ENCODE assay signal across 9 mouse cellular contexts in genomic region chr7:88129536-88130487, GRCm38 (mm10).
DNase-seq lines count a peak whose midpoint lies in the region; ATAC-seq and TF ChIP-seq lines count a peak whose summit lies in the region.
"Had no signal": no experiment of that assay in that cellular context is flagged by ENCODE, and none has a peak within 500 bp of the region (broad histone marks: within the 10 kb centered on the region; RNA-seq: fewer than 3 reads in every experiment).

No protein-coding gene starts in this region.

- H3K4me1 ChIP-seq in kidney, embryonic 14.5 days (ENCODE audit: control insufficient read depth, insufficient read depth, low read length): no peaks in the 10 kb centered on the region
- 0 out of 2 replicates have a peak, but pooled peaks cover 6% of the 10 kb centered on the region for H3K4me1 ChIP-seq in forebrain, postnatal 0 days (ENCODE audit: insufficient read depth)
- H3K4me1 ChIP-seq in midbrain, embryonic 13.5 days (replicated peaks): peaks cover 13% of the 10 kb centered on the region
- peaks cover 2% of the 10 kb centered on the region; the same call in 1 of the 2 replicates for H3K4me1 ChIP-seq in stomach, postnatal 0 days (replicated peaks; ENCODE audit: control insufficient read depth, insufficient read depth)

- H3K4me3 ChIP-seq in kidney, embryonic 14.5 days (ENCODE audit: low read length): peak overlapping the region; percentile 35
- H3K4me3 ChIP-seq in forebrain, postnatal 0 days (ENCODE audit: low read depth, low read length): peak overlapping the region; percentile 34
- H3K4me3 ChIP-seq in midbrain, embryonic 13.5 days (replicated peaks): peak overlapping the region; percentile 47
- H3K4me3 ChIP-seq in stomach, postnatal 0 days (ENCODE audit: low read depth, low read length): peak overlapping the region; percentile 25
- H3K4me3 ChIP-seq: myocyte had no signal

- no peak for DNase-seq in kidney, adult 8-10 months
- DNase-seq in brain, embryonic 18.5 days (ENCODE audit: low read depth, low spot score): peak; percentile 8
- peak; percentile 70 for DNase-seq in forebrain, postnatal 0 days
- peak; percentile 47 to 50 for DNase-seq in left cerebral cortex, postnatal 36 days (ENCODE audit: low spot score in 2 of 2)
- DNase-seq in stomach, postnatal 0 days (ENCODE audit: low spot score): peak; percentile 14
- no peak for DNase-seq in gastrocnemius, postnatal 25 days

- peaks cover 14% of the 10 kb centered on the region for H3K27me3 ChIP-seq in kidney, embryonic 14.5 days (ENCODE audit: control insufficient read depth, insufficient read depth, low read length)
- H3K27me3 ChIP-seq in forebrain, postnatal 0 days (ENCODE audit: insufficient read depth, low read length): no peaks in the 10 kb centered on the region
- H3K27me3 ChIP-seq in midbrain, embryonic 13.5 days: 0 out of 2 replicates have a peak, but pooled peaks cover 6% of the 10 kb centered on the region
- no peaks in the 10 kb centered on the region; the same call in 1 of the 2 replicates for H3K27me3 ChIP-seq in stomach, postnatal 0 days (ENCODE audit: control insufficient read depth, insufficient read depth, low read length)

- no peaks in the 10 kb centered on the region for H3K9me3 ChIP-seq in kidney, embryonic 14.5 days (ENCODE audit: control insufficient read depth, low read length)
- no peaks in the 10 kb centered on the region for H3K9me3 ChIP-seq in forebrain, postnatal 0 days (ENCODE audit: low read length)
- H3K9me3 ChIP-seq in midbrain, embryonic 13.5 days: no peaks in the 10 kb centered on the region
- no peaks in the 10 kb centered on the region for H3K9me3 ChIP-seq in stomach, postnatal 0 days (ENCODE audit: control insufficient read depth, low read length)

- H3K4me2 ChIP-seq in kidney, embryonic 14.5 days (replicated peaks; ENCODE audit: low read depth, low read length): peak overlapping the region; percentile 67
- H3K4me2 ChIP-seq in forebrain, postnatal 0 days (ENCODE audit: low read depth): peak overlapping the region; percentile 59
- peak overlapping the region; percentile 71 for H3K4me2 ChIP-seq in midbrain, embryonic 13.5 days (replicated peaks)
- H3K4me2 ChIP-seq in stomach, postnatal 0 days (replicated peaks; ENCODE audit: low read depth): peak overlapping the region; percentile 59

- no peak for TF ChIP-seq EP300 in stomach, postnatal 0 days (optimal IDR thresholded peaks at IDR 0.05)

- WGBS in kidney, embryonic 14.5 days: 12% methylated on average over 41 of the region's 41 CpGs
- 11% methylated on average over 41 of the region's 41 CpGs for WGBS in forebrain, postnatal 0 days
- WGBS in midbrain, embryonic 13.5 days: 8% methylated on average over 38 of the region's 41 CpGs
- 11% methylated on average over 41 of the region's 41 CpGs for WGBS in stomach, postnatal 0 days

- ATAC-seq in kidney, embryonic 14.5 days (ENCODE audit: low FRiP score, low TSS enrichment): peak; percentile 93
- ATAC-seq in forebrain, postnatal 0 days: peak; percentile 92
- peak; percentile 94 for ATAC-seq in midbrain, embryonic 13.5 days
- peak; percentile 35; the same call in 1 of the 2 replicates for ATAC-seq in stomach, postnatal 0 days (ENCODE audit: low FRiP score, low TSS enrichment)

- no peak for TF ChIP-seq CTCF in forebrain, postnatal 0 days (IDR thresholded peaks at IDR 0.05; ENCODE audit: low read depth)
- TF ChIP-seq CTCF in stomach, postnatal 0 days (IDR thresholded peaks at IDR 0.05; ENCODE audit: low read depth): no peak

- intact Hi-C loops in left cerebral cortex, postnatal 36 days (cut with DNase I): no loop called here

- H3K27ac ChIP-seq in kidney, embryonic 14.5 days (ENCODE audit: low read depth, low read length): no peak overlapping the region
- peak overlapping the region; percentile 29; the same call in 1 of the 2 replicates for H3K27ac ChIP-seq in forebrain, postnatal 0 days (ENCODE audit: low read depth, low read length)
- peak overlapping the region; percentile 25; the same call in 1 of the 2 replicates for H3K27ac ChIP-seq in midbrain, embryonic 13.5 days
- no peak overlapping the region for H3K27ac ChIP-seq in stomach, postnatal 0 days (replicated peaks)

- H3K36me3 ChIP-seq in kidney, embryonic 14.5 days (ENCODE audit: control insufficient read depth, insufficient read depth, low read length): no peaks in the 10 kb centered on the region
- H3K36me3 ChIP-seq in forebrain, postnatal 0 days (ENCODE audit: insufficient read depth): no peaks in the 10 kb centered on the region
- H3K36me3 ChIP-seq in midbrain, embryonic 13.5 days: no peaks in the 10 kb centered on the region
- H3K36me3 ChIP-seq in stomach, postnatal 0 days (ENCODE audit: control insufficient read depth, insufficient read depth, low read length): no peaks in the 10 kb centered on the region

- peak overlapping the region; percentile 28; the same call in 1 of the 2 replicates for H3K9ac ChIP-seq in kidney, embryonic 14.5 days (ENCODE audit: low read depth, low read length)
- peak overlapping the region; percentile 48 for H3K9ac ChIP-seq in forebrain, postnatal 0 days
- H3K9ac ChIP-seq in midbrain, embryonic 13.5 days (replicated peaks): peak overlapping the region; percentile 63
- peak overlapping the region; percentile 27; the same call in 1 of the 2 replicates for H3K9ac ChIP-seq in stomach, postnatal 0 days (ENCODE audit: low read length)

Comparison
In these comparisons a context has a peak if more than half of its experiments do, and no peak if none do; other contexts are left out.
1. ATAC-seq: peak in every context shown above with its lines; median percentile 94 in midbrain, embryonic 13.5 days; 93 in kidney, embryonic 14.5 days; 92 in forebrain, postnatal 0 days; 35 in stomach, postnatal 0 days.
2. H3K27ac ChIP-seq: peak in forebrain, postnatal 0 days (single experiment) and midbrain, embryonic 13.5 days (single experiment); none in kidney, embryonic 14.5 days (single experiment) and stomach, postnatal 0 days (single experiment).
3. DNase-seq: peak in brain, embryonic 18.5 days (single experiment), forebrain, postnatal 0 days (single experiment), left cerebral cortex, postnatal 36 days (2 of 2) and stomach, postnatal 0 days (single experiment); none in kidney, adult 8-10 months (0 of 2) and gastrocnemius, postnatal 25 days (single experiment).
4. Peak in every context shown above with its lines, with median percentiles within 50 percentile points of each other: H3K4me2 ChIP-seq, H3K4me3 ChIP-seq and H3K9ac ChIP-seq.